Mouse (Mus musculus): ENCODE measurements at regions not wholly inside any gene's neighbourhood (a gene's known extent, or its start where the extent isn't known, plus 50 kb on each side); places are given as distances from the start of the nearest gene placed in this dataset.

DNA sequence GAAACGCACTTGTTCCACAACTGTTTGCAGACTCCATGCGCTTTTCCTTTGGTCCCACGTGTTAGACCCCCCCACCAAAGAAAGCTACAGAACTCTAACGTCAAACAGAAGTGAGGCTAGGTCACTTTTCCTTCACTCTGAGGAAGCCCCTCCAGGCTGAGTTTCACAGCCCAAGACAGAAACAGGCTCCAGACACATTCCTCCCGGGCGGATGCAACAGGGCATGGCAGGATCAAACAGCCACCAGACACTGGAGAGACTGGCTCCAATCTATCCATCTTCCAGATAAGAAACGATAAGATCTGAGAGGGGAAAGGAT is 97.9 kb downstream of the Tmco5 start:
- no peak for TF ChIP-seq CTCF (conservative IDR thresholded peaks at IDR 0.05; ENCODE audit: low read length)
- no peak for TF ChIP-seq POU5F1 (IDR thresholded peaks at IDR 0.05; ENCODE audit: borderline replicate concordance, low read length)
- TF ChIP-seq NANOG (IDR thresholded peaks at IDR 0.05; ENCODE audit: borderline replicate concordance, low read length), result no peak
